Mouse (Mus musculus) lung, postnatal 14 days (tissue): ENCODE measurements around the gene Magi2.

Experiments
- DNase-seq: peaks from one replicate; pipeline ENCODE4 v3.0.0; 2021

Gene Magi2

GRCm38 (mm10) chr5:20537369-20538022 lies 1310.7 kb downstream of the Magi2 start:
- DNase-seq = no peak

- no peak for DNase-seq
These were observed 1317.5 kb downstream of the Magi2 start for GRCm38 (mm10) chr5:20544374-20544773.

GRCm38 (mm10) chr5:20559378-20559777 lies 1332.5 kb downstream of the Magi2 start:
- DNase-seq = peak; percentile 9

- no peak for DNase-seq
These were observed 1333.0 kb downstream of the Magi2 start for GRCm38 (mm10) chr5:20559821-20560220.

- DNase-seq = no peak
These were observed 1341.6 kb downstream of the Magi2 start for GRCm38 (mm10) chr5:20568421-20568820.

- no peak for DNase-seq
These were observed 1342.1 kb downstream of the Magi2 start for GRCm38 (mm10) chr5:20568966-20569365.

GRCm38 (mm10) chr5:20574816-20575215 lies 1348.0 kb downstream of the Magi2 start:
- no peak for DNase-seq

- no peak for DNase-seq
These were observed 1349.0 kb downstream of the Magi2 start for GRCm38 (mm10) chr5:20575798-20576197.

GRCm38 (mm10) chr5:20576266-20576665 lies 1349.4 kb downstream of the Magi2 start:
- DNase-seq = no peak

- no peak for DNase-seq
These were observed 1351.8 kb downstream of the Magi2 start for GRCm38 (mm10) chr5:20578666-20579065.

- DNase-seq = no peak
These were observed 1353.8 kb downstream of the Magi2 start for GRCm38 (mm10) chr5:20580619-20581018.

- no peak for DNase-seq
These were observed 1356.2 kb downstream of the Magi2 start for GRCm38 (mm10) chr5:20582995-20583435.

- no peak for DNase-seq
These were observed 1356.8 kb downstream of the Magi2 start for GRCm38 (mm10) chr5:20583639-20584038.

GRCm38 (mm10) chr5:20584769-20585168 lies 1357.9 kb downstream of the Magi2 start:
- DNase-seq = no peak

GRCm38 (mm10) chr5:20589731-20590130 lies 1362.9 kb downstream of the Magi2 start:
- no peak for DNase-seq

GRCm38 (mm10) chr5:20598196-20598595 lies 1371.4 kb downstream of the Magi2 start:
- no peak for DNase-seq

- no peak for DNase-seq
These were observed 1377.1 kb downstream of the Magi2 start for GRCm38 (mm10) chr5:20603756-20604469.

- no peak for DNase-seq
These were observed 1379.7 kb downstream of the Magi2 start for GRCm38 (mm10) chr5:20606497-20606896.

- no peak for DNase-seq
These were observed 1380.7 kb downstream of the Magi2 start for GRCm38 (mm10) chr5:20607503-20607902.

GRCm38 (mm10) chr5:20609206-20609935 lies 1382.5 kb downstream of the Magi2 start:
- no peak for DNase-seq

GRCm38 (mm10) chr5:20610640-20611039 lies 1383.8 kb downstream of the Magi2 start:
- DNase-seq = no peak

- no peak for DNase-seq
These were observed 1385.8 kb downstream of the Magi2 start for GRCm38 (mm10) chr5:20612616-20613015.

- DNase-seq = no peak
These were observed 1388.1 kb downstream of the Magi2 start for GRCm38 (mm10) chr5:20614891-20615290.
